ENCODE assay signal across 18 mouse cellular contexts in genomic region chr9:107833826-107834225, GRCm38 (mm10). TPM values are rescaled to one million over a fixed set of nuclear protein-coding genes. Genes with fewer than 3 reads are reported as not detected.
DNase-seq lines count a peak whose midpoint lies in the region; ATAC-seq and TF ChIP-seq lines count a peak whose summit lies in the region.
"Had no signal": no experiment of that assay in that cellular context is flagged by ENCODE, and none has a peak within 500 bp of the region (broad histone marks: within the 10 kb centered on the region; RNA-seq: fewer than 3 reads in every experiment).

No protein-coding gene starts in this region.

- WGBS in lung, embryonic 16.5 days: 49% methylated on average over 3 of the region's 3 CpGs
- WGBS in heart, embryonic 10.5 days: 78% methylated on average over 3 of the region's 3 CpGs
- 57% methylated on average over 3 of the region's 3 CpGs for WGBS in intestine, postnatal 0 days

- no peak overlapping the region for H3K4me2 ChIP-seq in lung, embryonic 16.5 days (ENCODE audit: low read depth, low read length)
- peak overlapping the region; percentile 21 for H3K4me2 ChIP-seq in myocyte (ENCODE audit: low read depth)
- no peak overlapping the region for H3K4me2 ChIP-seq in intestine, postnatal 0 days (replicated peaks; ENCODE audit: low read depth)
- H3K4me2 ChIP-seq: forebrain, embryonic 15.5 days; hindbrain, embryonic 14.5 days; intestine, embryonic 15.5 days; liver, embryonic 12.5 days; neural tube, embryonic 12.5 days; stomach, embryonic 15.5 days had no signal

- TF ChIP-seq CTCF in intestine, postnatal 0 days (IDR thresholded peaks at IDR 0.05; ENCODE audit: low read depth): no peak

- no peak for TF ChIP-seq POLR2A in myocyte (IDR thresholded peaks at IDR 0.05; ENCODE audit: insufficient read length, low read depth)

- H3K27me3 ChIP-seq in lung, embryonic 16.5 days (ENCODE audit: control insufficient read depth, insufficient read depth, low read depth, low read length): no peaks in the 10 kb centered on the region
- no peaks in the 10 kb centered on the region for H3K27me3 ChIP-seq in myocyte (ENCODE audit: control insufficient read depth, insufficient read depth, insufficient read length)
- no peaks in the 10 kb centered on the region for H3K27me3 ChIP-seq in heart, embryonic 10.5 days (ENCODE audit: insufficient read depth, poor library complexity, severe bottlenecking)
- H3K27me3 ChIP-seq in intestine, postnatal 0 days (replicated peaks; ENCODE audit: control insufficient read depth, insufficient read depth, low read length): no peaks in the 10 kb centered on the region
- H3K27me3 ChIP-seq: forebrain, embryonic 15.5 days; intestine, embryonic 15.5 days; liver, embryonic 12.5 days; megakaryocyte, embryonic 14.5 days; neural tube, embryonic 12.5 days; stomach, embryonic 15.5 days had no signal

- H3K27ac ChIP-seq in lung, embryonic 16.5 days (ENCODE audit: low read length): peak overlapping the region; percentile 58
- H3K27ac ChIP-seq in heart, embryonic 10.5 days: no peak overlapping the region
- H3K27ac ChIP-seq in intestine, postnatal 0 days (ENCODE audit: low read depth, low read length): no peak overlapping the region; the same call in 1 of the 2 replicates
- H3K27ac ChIP-seq: forebrain, embryonic 15.5 days; hindbrain, embryonic 14.5 days; intestine, embryonic 15.5 days; kidney, postnatal 0 days; liver, embryonic 12.5 days; neural tube, embryonic 12.5 days; stomach, embryonic 15.5 days had no signal

- H3K9ac ChIP-seq in lung, embryonic 16.5 days (ENCODE audit: low read length): no peak overlapping the region
- no peak overlapping the region for H3K9ac ChIP-seq in intestine, postnatal 0 days (ENCODE audit: low read depth, low read length)
- H3K9ac ChIP-seq: forebrain, embryonic 15.5 days; hindbrain, embryonic 14.5 days; intestine, embryonic 15.5 days; liver, embryonic 12.5 days; neural tube, embryonic 12.5 days; stomach, embryonic 15.5 days had no signal

- H3K79me2 ChIP-seq in myocyte (ENCODE audit: control insufficient read depth, insufficient read depth): no peaks in the 10 kb centered on the region

- H3K4me3 ChIP-seq in lung, embryonic 16.5 days (ENCODE audit: low read length): no peak overlapping the region
- H3K4me3 ChIP-seq in myocyte: no peak overlapping the region
- no peak overlapping the region for H3K4me3 ChIP-seq in heart, embryonic 10.5 days
- no peak overlapping the region for H3K4me3 ChIP-seq in intestine, postnatal 0 days (ENCODE audit: low read depth, low read length)
- H3K4me3 ChIP-seq: forebrain, embryonic 15.5 days; intestine, embryonic 15.5 days; liver, embryonic 12.5 days; megakaryocyte, embryonic 14.5 days; neural tube, embryonic 12.5 days; stomach, embryonic 15.5 days had no signal

- no peaks in the 10 kb centered on the region for H3K4me1 ChIP-seq in lung, embryonic 16.5 days (replicated peaks; ENCODE audit: control insufficient read depth, insufficient read depth, low read length)
- no peaks in the 10 kb centered on the region for H3K4me1 ChIP-seq in heart, embryonic 10.5 days
- H3K4me1 ChIP-seq in intestine, postnatal 0 days (replicated peaks; ENCODE audit: control insufficient read depth, insufficient read depth, low read length): no peaks in the 10 kb centered on the region
- H3K4me1 ChIP-seq: forebrain, embryonic 15.5 days; intestine, embryonic 15.5 days; neural tube, embryonic 12.5 days; stomach, embryonic 15.5 days had no signal

- peak; percentile 9 for DNase-seq in adrenal gland, adult 2 months
- DNase-seq in adrenal gland, adult 18-20 months (ENCODE audit: low spot score in 2 of 2): no peak
- DNase-seq in thymus, postnatal 25 days: no peak
- DNase-seq in heart, embryonic 10.5 days (ENCODE audit: low spot score): no peak
- DNase-seq: cerebellum, postnatal 14 days; heart, postnatal 10 days had no signal

- no peak overlapping the region for H3ac ChIP-seq in myocyte (ENCODE audit: control insufficient read depth, insufficient read length)

- H3K9me3 ChIP-seq in lung, embryonic 16.5 days (ENCODE audit: control insufficient read depth, low read length): no peaks in the 10 kb centered on the region
- H3K9me3 ChIP-seq in heart, embryonic 10.5 days: no peaks in the 10 kb centered on the region
- H3K9me3 ChIP-seq in intestine, postnatal 0 days (ENCODE audit: control insufficient read depth): no peaks in the 10 kb centered on the region
- H3K9me3 ChIP-seq: forebrain, embryonic 15.5 days; intestine, embryonic 15.5 days; liver, embryonic 12.5 days; megakaryocyte, embryonic 14.5 days; neural tube, embryonic 12.5 days; stomach, embryonic 15.5 days had no signal

- ATAC-seq in common myeloid progenitor, adult 5-6 weeks (replicated peaks; ENCODE audit: low read depth, poor library complexity, severe bottlenecking): peak; percentile 71; the same call in 1 of the 2 replicates
- ATAC-seq in lung, embryonic 16.5 days (ENCODE audit: low read depth): peak; percentile 87
- ATAC-seq in intestine, postnatal 0 days: no peak
- ATAC-seq: forebrain, embryonic 15.5 days; intestine, embryonic 15.5 days; liver, embryonic 12.5 days had no signal

- H3K36me3 ChIP-seq in lung, embryonic 16.5 days (ENCODE audit: control insufficient read depth, insufficient read depth, low read length): peaks cover 6% of the 10 kb centered on the region; the same call in 1 of the 2 replicates
- peaks cover 26% of the 10 kb centered on the region for H3K36me3 ChIP-seq in myocyte (ENCODE audit: control insufficient read depth, insufficient read depth)
- peaks cover 56% of the 10 kb centered on the region for H3K36me3 ChIP-seq in heart, embryonic 10.5 days
- peaks cover 11% of the 10 kb centered on the region; the same call in 1 of the 2 replicates for H3K36me3 ChIP-seq in intestine, postnatal 0 days (ENCODE audit: control insufficient read depth, insufficient read depth)

TF ChIP-seq in myocyte, 11 proteins besides CTCF, POLR2A, EP300 and RAD21:
- peak; percentile 89 for TF ChIP-seq CEBPB (IDR thresholded peaks at IDR 0.05; ENCODE audit: insufficient read depth, poor library complexity, severe bottlenecking)
- TF ChIP-seq TCF3 (IDR thresholded peaks at IDR 0.05; ENCODE audit: insufficient read length, low read depth): no peak
TF ChIP-seq in myocyte: peak in this region for 1.

RNA-seq across cellular contexts. Expression of gene Rbm6, which starts 39.2 kb away (rescaled TPM):
- total RNA-seq in adrenal gland, adult 2 months (2021): 10 to 100 TPM; 40.3 to 47.8 TPM
- polyA plus RNA-seq in adrenal gland, adult 2 months (2012; rRNA removed): 11.8 and 15.3 TPM in 2 replicates
- 10 to 100 TPM; 48.3 to 52.8 TPM for total RNA-seq in adrenal gland, adult 18-20 months (2021)
- 173 and 180 TPM in 2 replicates for total RNA-seq in common myeloid progenitor, adult 5-6 weeks (2017)
- polyA plus RNA-seq in lung, embryonic 16.5 days (2015; fragmentation: Nextera tagmentation; extraction: Ambion mirVana): 70.0 and 70.2 TPM in 2 replicates
- polyA plus RNA-seq in myocyte (2012; fragmentation: generic; extraction: Trizol): 10.2 TPM
- polyA plus RNA-seq in heart, embryonic 10.5 days (2016; fragmentation: Nextera tagmentation; extraction: Ambion mirVana): 59.6 and 67.1 TPM in 2 replicates
- 21.1 and 26.2 TPM in 2 replicates for polyA plus RNA-seq in intestine, postnatal 0 days (2015; fragmentation: Nextera tagmentation; extraction: Ambion mirVana)

RNA-seq across cellular contexts. Expression of gene Mon1a, which starts 54.1 kb away (rescaled TPM):
- 10 to 100 TPM; 19.2 to 20.5 TPM for total RNA-seq in adrenal gland, adult 2 months (2021)
- 41.3 and 42.9 TPM in 2 replicates for polyA plus RNA-seq in adrenal gland, adult 2 months (2012; rRNA removed)
- total RNA-seq in adrenal gland, adult 18-20 months (2021): 10 to 100 TPM; 18.8 to 21.5 TPM
- 11.1 and 16.3 TPM in 2 replicates for total RNA-seq in common myeloid progenitor, adult 5-6 weeks (2017)
- polyA plus RNA-seq in lung, embryonic 16.5 days (2015; fragmentation: Nextera tagmentation; extraction: Ambion mirVana): 12.5 and 13.8 TPM in 2 replicates
- polyA plus RNA-seq in myocyte (2012; fragmentation: generic; extraction: Trizol): 8.4 TPM
- 10.7 and 10.8 TPM in 2 replicates for polyA plus RNA-seq in heart, embryonic 10.5 days (2016; fragmentation: Nextera tagmentation; extraction: Ambion mirVana)
- polyA plus RNA-seq in intestine, postnatal 0 days (2015; fragmentation: Nextera tagmentation; extraction: Ambion mirVana): 31.6 and 34.7 TPM in 2 replicates
